Mouse (Mus musculus) A20 (cell line): ENCODE data around the gene Olfr1329.
"Not testable (repeated sequence)": the region's sequence is repeated elsewhere in the genome, so short reads cannot be mapped to it uniquely, and the experiment has no call there.

ENCODE experiments used
- DNase-seq: peaks from one replicate; pipeline ENCODE4 v3.0.0-alpha.2; 2011; ENCODE audit warnings: low read depth, low spot score

Gene Olfr1329

GRCm38 (mm10) chr4:118917365-118917764, at the start of gene Olfr1329:
Gene Olfr1329, minus strand, starts transcription at chr4:118917465.
- not testable (repeated sequence) for DNase-seq

- no peak for DNase-seq
Measured at GRCm38 (mm10) chr4:118961141-118961628, 43.9 kb upstream of the Olfr1329 start, which contains the start of gene Lao1. Gene Lao1, plus strand, starts transcription at chr4:118961578.

- no peak for DNase-seq
Measured at GRCm38 (mm10) chr4:118958812-118959211, 41.5 kb upstream of the Olfr1329 start.

- no peak for DNase-seq
Measured at GRCm38 (mm10) chr4:118938512-118938911, 21.2 kb upstream of the Olfr1329 start, which contains the start of gene Olfr1328. Gene Olfr1328, minus strand, starts transcription at chr4:118938612.

GRCm38 (mm10) chr4:118931326-118931725, 14.1 kb upstream of the Olfr1329 start:
- not testable (repeated sequence) for DNase-seq

GRCm38 (mm10) chr4:118901981-118902380, 15.3 kb downstream of the Olfr1329 start:
- DNase-seq: no peak

GRCm38 (mm10) chr4:118888297-118888696, 29.0 kb downstream of the Olfr1329 start, which contains the start of gene Olfr1330:
Gene Olfr1330, plus strand, starts transcription at chr4:118888597.
- no peak for DNase-seq

- no peak for DNase-seq
Measured at GRCm38 (mm10) chr4:118867566-118867965, 49.7 kb downstream of the Olfr1329 start.
